Mouse (Mus musculus) lung, adult 18-20 months (tissue): ENCODE measurements around the gene Il6ra.

Source experiments
- DNase-seq, 2 experiments: peaks; one replicate each; pipeline ENCODE4 v3.0.0; 2022; ENCODE audit warnings: mixed read lengths in 2 of 2

The Il6ra gene

DNA sequence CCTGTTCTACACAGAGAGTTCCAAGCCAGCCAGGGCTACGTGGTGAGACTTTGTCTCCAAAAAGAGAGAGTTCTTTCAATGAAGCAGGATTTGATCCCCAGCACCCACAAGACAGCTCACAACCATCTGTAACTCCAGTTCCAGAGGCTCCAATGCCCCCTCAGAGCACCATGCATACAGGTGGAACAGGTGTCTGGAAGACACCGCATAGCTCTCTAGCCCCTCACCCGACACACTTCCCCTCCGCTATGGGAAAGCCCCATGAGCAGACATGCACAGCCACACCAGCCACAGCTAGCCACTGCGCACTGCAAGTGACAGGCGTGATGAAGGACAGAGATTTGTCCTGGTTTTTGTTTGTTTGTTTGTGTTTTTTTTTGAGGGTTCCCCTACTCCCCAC, 4.2 kb downstream of the Il6ra start:
- DNase-seq = no peak

DNA sequence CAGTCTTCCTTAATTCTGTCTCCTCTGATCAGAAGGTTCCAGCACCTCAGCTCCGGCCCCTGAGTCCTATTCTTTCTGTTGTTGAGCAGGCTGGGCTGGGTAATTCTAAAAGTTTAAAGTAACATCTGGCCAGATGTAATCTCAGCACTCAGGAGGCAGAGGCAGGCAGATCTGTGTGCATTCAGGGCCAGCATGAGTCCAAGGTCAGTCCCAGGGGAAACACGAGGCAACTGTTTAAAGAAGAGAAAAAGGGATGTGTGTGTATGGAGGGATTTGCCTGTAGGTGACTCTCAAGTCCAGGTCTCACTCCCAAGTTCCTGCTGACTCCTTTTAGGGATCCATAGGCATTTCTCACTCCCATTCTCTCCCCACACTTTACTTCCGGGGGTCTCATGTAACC, 5.2 kb downstream of the Il6ra start:
- no peak for DNase-seq

DNA sequence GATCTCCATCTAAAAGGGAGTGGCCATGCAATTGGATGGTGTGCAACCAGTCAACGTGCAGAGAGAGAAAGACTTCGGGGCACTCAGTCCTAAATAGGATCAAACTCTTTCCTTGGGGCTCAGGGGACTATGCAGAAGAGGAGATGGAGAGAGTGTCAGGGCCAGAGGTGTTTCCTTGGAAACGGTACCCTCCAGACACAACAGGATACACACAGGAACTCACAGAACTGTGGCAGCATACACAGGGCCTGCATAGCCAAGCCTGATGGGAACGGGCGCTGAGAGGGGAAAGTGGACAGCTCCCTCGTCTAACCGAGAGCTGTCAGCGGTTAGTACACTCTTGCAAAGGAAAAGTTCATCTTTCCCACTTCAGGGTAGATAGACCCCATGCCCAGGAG, 13.5 kb downstream of the Il6ra start:
- DNase-seq = no peak

DNA sequence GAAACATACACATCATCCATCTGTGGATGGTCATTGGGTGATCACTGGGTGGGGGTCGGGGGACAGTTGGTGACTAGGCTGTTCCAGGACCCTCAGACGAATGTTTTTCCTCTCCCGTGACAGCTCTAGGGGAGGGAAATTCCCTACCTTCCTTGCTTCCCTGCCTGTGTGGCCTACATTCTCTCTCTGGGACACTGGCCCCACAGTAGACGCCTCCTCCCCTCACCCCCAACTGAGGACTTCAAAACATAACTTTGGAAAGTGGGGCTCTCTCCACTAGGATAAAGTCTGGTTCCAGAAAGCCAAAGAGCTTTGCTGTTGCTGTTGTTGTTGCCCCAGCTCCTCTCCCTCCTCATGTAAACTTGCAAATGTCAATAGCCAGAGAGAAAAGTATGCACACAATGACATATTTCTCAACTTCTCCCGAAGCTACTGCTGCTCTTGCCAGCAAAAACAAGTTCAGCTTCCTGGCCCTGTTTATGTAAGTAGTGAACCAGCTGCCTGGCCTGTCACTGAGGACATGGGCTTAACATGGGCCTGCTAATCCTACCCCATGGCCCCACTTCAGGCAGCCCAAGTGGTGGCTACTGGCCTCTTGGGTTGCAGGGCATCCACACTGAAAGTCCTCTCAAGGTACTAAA, 14.0 kb downstream of the Il6ra start:
- DNase-seq = peak; percentile 74 to 82

DNA sequence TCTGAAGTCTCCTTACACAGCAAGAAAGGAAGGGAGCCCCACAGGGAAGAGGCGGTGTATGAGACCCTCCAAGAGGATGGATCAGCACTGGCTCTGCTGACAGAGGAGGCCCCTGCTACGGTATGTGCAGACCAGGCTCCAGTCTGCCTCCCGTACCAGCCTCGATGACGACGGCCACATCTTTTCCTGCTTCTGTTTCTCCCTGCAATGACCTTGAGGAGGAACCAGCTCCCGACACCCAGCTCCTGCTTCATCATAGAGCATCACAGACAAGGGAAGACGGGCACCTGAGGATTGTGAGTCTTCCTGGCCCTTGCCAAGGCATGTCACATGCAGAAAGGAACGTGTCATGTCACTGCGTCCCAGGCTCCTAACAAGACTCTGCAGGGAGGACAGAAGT, 15.0 kb downstream of the Il6ra start:
- DNase-seq = no peak

DNA sequence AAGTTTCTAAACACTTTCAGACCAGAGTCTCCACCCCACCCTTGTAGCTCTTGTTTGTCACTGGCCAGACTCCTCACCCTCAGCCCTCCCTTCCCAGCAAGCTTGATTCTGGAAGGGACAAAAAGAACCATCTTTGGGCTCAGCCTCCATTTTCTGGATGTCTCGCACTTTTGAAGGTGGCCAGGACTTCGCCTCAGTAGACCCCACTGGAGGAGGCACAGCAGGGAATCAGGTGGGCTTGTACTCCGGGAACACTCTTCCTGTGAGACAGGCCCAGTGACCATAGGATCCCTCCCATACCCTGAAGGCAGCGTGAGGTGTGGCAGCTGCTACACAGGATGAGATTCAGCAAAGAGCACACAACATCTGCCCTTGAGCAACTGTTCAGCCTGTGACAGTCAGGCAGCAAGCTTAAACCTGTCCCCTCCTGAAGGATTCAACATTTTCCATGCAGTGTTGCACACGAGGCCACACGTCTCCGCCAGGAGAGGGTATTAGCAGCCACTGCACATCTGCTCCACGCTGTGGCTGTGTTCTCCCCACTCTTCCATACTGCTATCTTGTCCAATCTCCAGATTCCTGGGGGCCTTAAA, 15.7 kb downstream of the Il6ra start:
- no peak for DNase-seq

DNA sequence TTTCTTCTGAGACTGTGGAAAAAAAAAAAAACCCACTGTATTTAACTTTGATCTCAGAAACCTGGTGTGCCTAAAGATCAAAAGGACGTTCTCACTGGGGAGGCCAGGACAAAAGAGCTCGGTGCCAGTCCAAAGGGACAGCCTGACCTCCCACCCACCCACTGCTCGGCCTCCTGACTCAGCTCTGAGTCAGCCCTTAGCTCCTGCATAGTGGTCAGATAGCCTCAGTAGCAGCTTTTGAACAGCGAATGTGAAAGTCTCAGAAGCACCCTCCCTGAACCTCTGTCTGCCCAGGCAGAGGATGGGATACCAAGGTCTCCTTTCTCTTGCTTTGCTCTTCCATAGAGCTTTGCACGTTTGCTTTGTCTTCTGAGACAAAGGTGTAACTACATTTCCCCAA, 16.4 kb downstream of the Il6ra start:
- no peak for DNase-seq

DNA sequence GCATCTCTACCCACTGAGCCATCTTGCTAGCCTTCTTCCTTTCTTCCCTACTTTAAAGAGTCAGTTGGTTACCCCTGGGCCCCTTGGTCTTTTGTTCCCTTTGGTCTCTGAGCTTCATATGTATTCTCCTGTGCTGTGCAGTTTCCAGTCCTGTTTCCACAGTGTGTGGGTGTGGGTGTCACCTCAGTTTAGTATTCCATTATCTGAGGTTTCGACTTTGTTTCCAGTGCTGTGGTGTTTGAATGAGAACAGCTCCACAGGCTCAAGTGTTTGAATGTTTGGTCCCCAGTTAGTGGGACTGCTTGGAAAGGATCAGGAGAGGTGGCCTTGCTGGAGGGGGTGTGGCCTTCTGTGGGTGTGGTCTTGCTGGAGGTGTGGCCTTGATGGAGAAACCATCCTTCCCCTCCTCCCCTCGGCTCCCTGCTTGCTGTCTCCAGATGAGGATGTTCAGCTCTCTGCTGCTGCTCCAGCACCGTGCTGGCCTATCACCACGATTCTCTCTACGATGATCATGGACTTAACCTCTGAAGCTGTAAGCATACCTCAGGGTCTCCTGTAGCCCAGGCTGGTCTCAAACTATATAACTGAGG, 20.4 kb downstream of the Il6ra start:
- no peak for DNase-seq

DNA sequence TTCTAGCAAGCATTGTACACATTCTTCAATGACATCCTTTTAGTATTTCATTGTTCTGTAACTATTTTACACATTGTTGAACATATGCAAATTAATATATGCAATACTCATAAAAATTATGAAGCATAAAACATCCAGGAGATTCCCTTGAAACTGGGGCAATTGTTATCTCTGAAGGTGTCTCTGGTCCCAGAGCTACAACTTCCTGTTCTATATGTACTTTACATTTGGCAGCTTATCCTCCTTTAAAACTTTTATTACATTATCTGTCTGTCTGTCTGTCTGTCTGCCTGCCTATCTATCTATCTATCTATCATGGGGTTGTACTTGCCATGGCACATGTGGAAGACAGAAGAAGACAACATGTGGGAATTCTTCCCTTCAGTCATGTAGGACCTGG, 21.3 kb downstream of the Il6ra start:
- DNase-seq = no peak

DNA sequence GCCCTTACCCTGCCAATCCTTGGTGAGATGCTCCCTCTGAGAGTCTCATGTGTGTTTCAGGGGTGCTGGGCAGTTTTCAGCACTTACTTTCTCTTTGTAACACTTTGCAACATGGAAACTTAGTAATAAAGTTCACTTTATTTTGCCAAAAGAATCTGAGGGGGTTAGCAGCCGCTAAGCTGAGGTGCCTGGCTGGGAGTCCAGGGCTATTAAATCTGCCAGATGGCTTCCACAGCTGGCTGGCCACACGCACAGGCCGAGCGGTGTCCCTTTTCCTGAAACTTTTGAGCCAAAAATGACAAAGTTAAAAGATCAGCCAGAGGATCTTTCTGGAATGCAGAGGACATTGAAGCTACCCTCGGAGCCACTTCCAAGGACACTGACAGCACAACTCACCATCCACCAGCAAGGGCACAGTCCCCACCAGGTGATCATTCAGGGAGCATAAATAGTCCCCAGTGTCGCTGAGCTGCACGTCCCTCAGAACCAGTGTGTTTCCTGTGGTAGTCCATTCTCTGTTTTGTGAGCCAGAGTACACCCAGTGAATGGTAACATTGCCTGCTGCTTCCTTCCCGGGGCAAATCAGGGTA, 23.1 kb downstream of the Il6ra start:
- no peak for DNase-seq

DNA sequence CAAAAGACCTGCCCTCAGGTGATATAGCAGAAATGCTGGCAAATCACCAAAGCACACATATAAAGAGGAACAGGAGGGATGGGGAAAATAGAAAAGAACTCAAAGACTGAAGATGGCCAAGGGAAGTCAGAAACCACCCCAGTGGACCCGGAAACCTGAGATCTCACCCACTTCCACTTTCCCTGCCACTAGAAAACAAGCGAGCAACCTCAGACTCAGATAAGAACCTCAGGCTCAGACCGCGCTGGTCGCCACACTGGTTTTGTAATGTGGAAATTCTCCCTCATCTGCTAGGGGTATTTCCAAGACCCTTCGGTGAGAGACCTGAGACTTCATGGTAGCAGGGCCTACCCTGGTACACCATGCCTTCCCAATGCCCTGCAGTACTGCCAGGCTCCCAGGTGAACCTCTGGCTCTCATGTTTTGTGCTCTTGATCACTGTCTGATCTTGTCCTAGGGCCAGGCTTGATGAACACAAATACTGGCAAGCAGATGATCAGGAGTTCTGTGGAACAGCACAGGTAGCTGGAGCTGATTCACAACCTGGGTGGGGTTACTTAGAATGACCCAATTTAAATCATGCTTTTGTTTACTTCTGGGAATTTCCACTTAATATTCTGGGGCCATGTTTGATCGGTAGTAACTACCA, 25.3 kb downstream of the Il6ra start:
- DNase-seq = no peak

DNA sequence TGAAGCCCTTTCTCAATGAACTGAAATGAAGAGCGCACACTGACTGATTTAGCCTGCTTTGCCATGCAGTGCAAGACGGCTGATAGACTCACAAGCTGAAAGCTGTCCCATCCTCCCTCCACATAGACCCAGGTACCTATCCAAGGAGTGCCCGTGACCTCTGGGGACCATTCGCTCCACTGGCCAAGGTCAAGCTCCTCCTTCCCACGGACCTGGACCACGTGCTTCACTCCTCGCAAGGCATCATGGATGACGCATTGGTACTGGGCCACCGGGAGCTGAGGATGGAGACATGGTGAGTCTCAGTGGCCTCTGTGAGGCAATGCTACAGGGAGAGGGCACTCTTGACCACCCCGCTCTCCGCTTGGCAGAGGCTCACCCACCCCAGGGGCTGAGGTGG, 27.2 kb downstream of the Il6ra start:
- no peak for DNase-seq

DNA sequence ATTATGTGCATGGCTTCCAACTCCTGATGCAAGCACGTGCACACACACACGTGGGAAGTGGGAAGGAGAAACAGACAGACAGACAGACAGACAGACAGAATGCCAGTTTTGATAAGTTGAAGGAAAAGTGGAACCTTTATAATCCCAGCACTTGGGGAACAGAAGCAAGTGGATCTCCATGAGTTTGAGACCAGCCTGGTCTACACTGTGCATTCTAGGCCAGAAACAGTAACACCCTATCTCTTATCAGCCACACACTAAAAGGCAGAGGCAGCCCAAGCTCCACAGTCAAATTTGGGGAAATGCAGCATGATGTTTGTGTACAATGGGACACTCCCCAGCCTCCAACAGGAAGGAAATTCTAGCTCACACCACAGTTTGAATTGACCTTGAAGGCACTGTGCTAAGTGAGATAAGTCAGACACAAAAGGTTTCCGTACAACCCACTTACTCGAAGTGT, 29.4 kb downstream of the Il6ra start:
- DNase-seq = no peak

DNA sequence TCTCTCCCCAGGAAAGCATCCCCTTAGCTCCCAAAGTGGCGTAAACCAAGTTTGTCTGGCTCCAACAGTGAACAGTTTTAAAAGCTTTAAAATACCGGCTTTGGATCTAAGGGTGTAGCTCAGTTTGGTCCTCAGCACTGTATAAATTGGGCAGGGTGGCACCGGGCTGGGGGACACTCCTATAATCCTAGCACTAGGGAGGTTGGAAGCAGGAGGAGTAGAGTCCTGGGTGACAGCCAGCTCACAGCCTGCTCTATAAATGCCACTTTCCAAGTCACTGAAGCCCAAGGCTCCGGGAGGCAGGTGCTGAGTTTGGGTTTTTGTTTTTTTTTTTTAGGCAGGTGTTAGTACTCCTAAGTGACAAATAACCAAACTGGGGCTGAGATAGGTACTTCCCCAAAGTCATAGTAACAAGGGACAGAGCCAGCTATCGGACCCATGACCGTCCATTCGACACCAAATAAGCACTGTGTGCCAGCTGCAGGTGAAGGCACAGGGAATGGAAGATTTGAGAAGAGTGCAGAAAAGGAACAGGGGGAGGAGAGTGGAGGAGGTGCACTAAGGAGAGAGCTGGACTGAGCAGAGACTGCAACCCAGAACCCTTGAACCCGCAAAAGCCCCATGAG, 30.3 kb downstream of the Il6ra start:
- DNase-seq = no peak

DNA sequence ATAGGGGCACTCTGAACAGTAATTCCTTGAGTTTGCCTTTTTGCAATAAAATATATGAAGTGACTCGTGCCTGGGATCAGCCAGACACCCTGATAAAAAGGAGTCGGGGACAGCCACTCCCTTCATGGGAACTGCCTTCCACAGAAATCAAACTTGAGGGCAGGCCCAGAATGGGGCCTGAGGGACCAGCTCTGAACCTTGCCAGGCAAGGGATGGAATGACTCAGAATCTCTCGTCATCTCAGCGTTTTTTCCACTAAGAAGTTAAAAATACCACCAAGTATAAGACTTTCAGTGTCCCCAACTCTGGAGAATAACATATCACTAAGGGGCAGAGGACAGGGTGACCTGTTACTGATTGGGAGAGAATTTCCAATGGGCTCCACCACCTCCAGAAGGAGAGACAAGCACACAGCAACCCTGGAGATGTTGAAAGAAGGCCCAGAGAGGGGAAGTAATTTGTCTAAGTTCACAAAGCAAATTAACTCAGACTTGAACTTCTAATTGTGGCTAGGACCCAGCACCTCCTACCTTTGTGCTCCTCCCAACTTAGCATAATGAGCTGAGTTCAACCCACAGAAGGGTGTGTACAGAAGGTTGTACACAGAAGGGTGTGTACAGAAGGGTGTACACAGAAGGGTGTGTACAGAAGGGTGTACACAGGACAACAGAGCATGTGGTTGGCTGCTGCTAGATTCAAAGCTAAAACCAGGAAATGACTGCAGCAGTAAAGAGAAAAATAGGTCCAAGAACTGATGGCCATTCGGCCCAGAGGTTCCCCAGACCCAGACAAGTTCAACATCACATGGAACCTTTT, 32.8 kb downstream of the Il6ra start:
- no peak for DNase-seq

DNA sequence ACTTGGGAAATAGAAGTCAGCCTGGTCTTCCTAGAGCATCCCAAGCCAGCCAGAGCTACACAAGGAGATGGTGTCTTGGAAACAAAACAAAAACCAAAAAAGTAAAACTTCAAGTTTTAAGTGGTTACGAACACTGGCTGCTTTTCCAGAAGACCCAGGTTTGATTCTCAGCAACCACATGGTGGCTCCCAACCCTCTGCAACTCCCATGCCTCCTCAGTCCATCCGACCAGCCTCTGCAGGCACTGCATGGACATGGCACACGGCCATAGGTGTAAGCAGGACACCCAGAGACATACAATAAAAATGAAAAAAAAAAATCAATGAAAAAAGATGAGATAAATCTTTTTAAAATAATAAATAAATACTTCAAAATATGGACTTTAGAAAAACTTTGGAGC, 33.7 kb downstream of the Il6ra start:
- no peak for DNase-seq

DNA sequence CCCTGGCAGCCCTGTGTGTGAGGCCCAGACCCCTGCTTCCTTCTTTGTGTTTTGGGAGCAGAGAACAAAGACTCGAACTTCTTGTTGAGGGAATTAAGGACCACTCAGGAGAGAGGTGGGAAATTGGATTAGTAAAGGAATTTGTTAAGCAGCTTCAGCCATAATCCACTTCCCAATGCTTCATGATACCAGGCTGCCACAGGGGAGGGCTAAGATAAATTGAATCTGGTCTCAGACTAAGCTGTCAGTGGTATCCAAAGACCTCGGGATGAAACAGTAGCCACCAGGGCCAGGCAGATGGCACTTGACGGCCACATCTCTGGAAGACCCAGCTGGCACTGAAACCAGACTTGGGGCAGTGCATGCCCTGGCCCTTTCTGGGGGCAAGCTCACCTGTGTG, 34.5 kb downstream of the Il6ra start:
- DNase-seq = no peak

DNA sequence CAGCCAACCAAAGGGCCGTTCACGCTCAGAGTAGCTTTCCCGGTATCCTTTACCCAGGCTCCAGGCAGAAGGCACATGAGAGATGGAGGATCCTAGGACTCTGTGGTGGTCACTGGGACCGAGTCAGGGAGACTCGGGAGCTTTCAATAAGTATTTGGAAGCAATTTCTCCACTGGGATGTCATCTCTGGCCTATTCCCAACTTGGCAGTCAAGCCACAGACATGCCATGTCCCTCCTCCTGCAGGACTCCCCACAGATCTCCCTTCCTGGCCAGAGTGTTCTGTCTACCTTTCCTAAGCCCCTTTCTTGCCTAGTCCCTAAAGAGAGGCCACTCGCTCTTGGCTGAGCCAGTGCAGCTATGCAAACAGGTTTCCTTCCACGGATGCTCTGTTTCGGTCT, 35.9 kb downstream of the Il6ra start:
- no peak for DNase-seq

DNA sequence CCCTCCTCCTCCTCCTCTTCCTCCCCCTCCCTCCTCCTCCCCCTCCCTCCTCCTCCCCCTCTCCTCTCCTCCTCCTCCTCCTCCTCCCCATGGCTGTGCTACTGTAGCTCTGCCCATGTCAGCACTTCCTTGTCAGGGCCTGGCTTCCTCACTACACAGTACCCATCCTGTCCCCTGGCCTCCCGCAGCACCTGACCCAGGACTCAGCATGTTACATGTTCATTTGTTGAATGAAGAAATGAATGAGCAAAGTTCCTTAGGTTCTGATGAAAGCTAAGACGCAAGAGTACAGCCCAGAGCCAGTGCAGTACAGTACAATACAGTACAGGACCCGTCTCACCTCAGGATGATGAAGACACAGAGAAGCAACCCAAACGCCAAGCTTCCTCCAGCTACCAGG, 36.5 kb downstream of the Il6ra start:
- no peak for DNase-seq

DNA sequence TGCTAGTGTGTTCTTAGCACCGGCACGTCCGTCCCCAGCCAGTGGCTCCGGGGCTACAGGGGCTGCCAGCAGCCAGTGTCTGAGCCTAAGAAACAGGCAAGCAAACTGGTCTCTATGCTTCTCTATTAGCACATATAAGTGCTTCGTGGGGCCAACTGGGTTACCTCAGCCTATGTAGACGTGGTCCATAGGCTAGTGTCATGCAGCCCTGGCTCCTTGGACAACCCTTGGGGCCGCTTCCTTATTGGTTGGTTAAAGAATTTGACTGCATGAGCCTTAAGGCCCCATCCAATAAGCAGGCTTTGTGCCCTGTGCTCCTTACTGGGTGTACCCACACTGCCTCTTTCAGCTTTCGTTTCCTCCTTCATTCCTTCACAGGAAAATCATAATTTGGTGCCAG, 37.2 kb downstream of the Il6ra start:
- no peak for DNase-seq

DNA sequence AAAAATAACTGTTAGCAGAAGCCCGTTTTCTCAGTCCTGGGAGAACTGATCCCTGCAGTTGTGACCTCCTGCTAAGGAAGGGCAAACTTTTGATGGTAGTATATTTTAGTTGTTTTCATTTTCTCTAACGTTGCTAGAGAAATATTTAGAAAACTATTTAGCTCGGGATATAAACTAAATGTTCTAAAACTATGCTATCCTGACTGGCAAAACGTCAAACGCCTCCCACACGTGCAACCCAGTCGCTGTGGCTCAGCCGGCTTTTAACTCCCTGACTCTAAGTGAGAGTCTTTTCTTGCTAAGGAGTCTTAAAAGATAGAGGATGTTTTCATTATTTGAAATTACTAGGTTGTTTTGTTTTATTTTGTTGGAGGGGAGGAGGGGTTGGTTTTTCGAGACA, 38.0 kb downstream of the Il6ra start:
- no peak for DNase-seq

DNA sequence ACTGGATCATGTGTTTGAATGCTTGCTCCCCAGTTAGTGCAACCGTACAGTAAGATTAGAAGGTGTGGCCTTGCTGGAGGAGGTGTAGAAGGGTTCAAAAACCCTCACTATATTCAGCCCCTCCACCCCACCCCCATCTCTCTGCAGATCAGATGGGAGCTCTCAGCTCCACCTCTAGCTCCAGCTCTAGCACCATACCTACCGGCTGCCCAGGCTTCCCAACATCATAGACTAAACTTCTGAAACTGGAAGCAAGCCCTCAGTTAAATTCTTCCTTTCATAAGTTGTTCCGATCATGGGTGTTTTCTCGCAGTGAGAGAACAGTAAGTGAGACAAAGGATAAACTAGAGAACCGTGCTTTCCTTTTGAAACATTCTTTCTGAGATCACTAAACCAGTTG, 38.9 kb downstream of the Il6ra start:
- no peak for DNase-seq
